Mouse (Mus musculus) embryonic fibroblast, embryonic 13.5 days (primary cell): ENCODE results near the gene Pde4d.

ENCODE experiments used
- CTCF ChIP-seq: IDR thresholded peaks from 2 replicates; pipeline ENCODE4 v1.5.1; 2011; ENCODE audit warnings: mild to moderate bottlenecking, control low read depth, low read length, moderate library complexity, borderline replicate concordance; ENCODE audit not compliant: insufficient read depth
- POLR2A ChIP-seq: IDR thresholded peaks from 2 replicates; pipeline ENCODE4 v1.6.1; 2011; ENCODE audit warnings: low read depth, mild to moderate bottlenecking, control low read depth, low read length, moderate library complexity

DNA sequence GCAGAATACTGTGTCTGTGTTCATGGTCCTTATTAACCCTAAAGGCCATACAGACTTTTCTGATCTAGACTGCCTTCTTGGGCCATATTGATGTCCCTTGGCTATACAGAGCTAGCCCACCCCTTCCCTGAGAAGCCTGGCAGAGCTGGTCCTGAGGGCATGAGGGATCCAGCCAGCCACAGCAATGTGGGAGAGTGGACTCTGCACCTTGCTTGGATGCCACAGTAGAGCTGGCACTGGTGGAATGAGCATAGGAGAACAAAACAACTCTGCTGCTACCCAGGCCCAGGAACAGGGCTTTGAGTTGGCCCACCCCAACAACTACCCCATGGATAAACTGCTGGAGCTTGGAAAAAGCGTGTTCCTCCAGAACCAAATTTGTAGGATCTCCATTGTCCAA, 503.2 kb downstream of the Pde4d start:
- TF ChIP-seq POLR2A (no peak), CTCF (no peak)
